Mouse (Mus musculus) midbrain, embryonic 14.5 days (tissue): ENCODE data around the gene Lefty2. TPM values are rescaled to one million over a fixed set of nuclear protein-coding genes. Genes with fewer than 3 reads are reported as not detected.
A peak's percentile ranks its signal among the peaks of the same experiment; 100 is the strongest.

Experiments used
- ATAC-seq: fragments of 200-750 bp; cut with Nextera tagmentation; 2 replicates; pipeline ENCODE4 v1.8.0; 2017; ENCODE audit warnings: moderate number of reproducible peaks, moderate library complexity; ENCODE audit not compliant: low FRiP score, low TSS enrichment
- DNase-seq: peaks from one replicate; pipeline ENCODE4 v3.0.0-alpha.2; 2015
- H3K27ac ChIP-seq: fragments of 300-500 bp; sonication (generic); replicated peaks from 2 replicates; pipeline ENCODE4 v1.5.1; 2014; ENCODE audit warnings: mild to moderate bottlenecking, low read depth, low read length, moderate library complexity
- H3K27me3 ChIP-seq: fragments of 300-500 bp; sonication (generic); 2 replicates; pipeline ENCODE4 v1.6.1; 2014; ENCODE audit warnings: low read length, control low read depth, mixed read lengths; ENCODE audit not compliant: control insufficient read depth, insufficient read depth
- H3K36me3 ChIP-seq: fragments of 300-500 bp; sonication (generic); 2 replicates; pipeline ENCODE4 v1.6.1; 2014; ENCODE audit warnings: low read length, control low read depth; ENCODE audit not compliant: control insufficient read depth, insufficient read depth
- H3K4me1 ChIP-seq: fragments of 300-500 bp; sonication (generic); 2 replicates; pipeline ENCODE4 v1.6.1; 2014; ENCODE audit warnings: mild to moderate bottlenecking, antibody characterized with exemption, low read length, control low read depth; ENCODE audit not compliant: control insufficient read depth, insufficient read depth
- H3K4me2 ChIP-seq: fragments of 300-500 bp; sonication (generic); 2 replicates; pipeline ENCODE4 v1.6.1; 2014; ENCODE audit warnings: mild to moderate bottlenecking, low read length, moderate library complexity
- H3K4me3 ChIP-seq: fragments of 300-500 bp; sonication (generic); replicated peaks from 2 replicates; pipeline ENCODE4 v1.5.1; 2014; ENCODE audit warnings: low read depth, low read length
- H3K9ac ChIP-seq: fragments of 300-500 bp; sonication (generic); replicated peaks from 2 replicates; pipeline ENCODE4 v1.6.1; 2014; ENCODE audit warnings: mild to moderate bottlenecking, low read length, moderate library complexity
- H3K9me3 ChIP-seq: fragments of 300-500 bp; sonication (generic); 2 replicates; pipeline ENCODE4 v1.6.1; 2016; ENCODE audit warnings: low read length, control low read depth, mixed read lengths; ENCODE audit not compliant: control insufficient read depth
- WGBS: fragments of 180-500 bp; shearing (Covaris S2); extraction: QIAGEN DNeasy Blood & Tissue Kit; methylation state at CpG from one replicate; pipeline ENCODE4 v1.1.7; 2014; 5-methylcytosine and 5-hydroxymethylcytosine counted together
- polyA plus RNA-seq: library from polyadenylated mRNA; unstranded; fragments of >200 nt; fragmentation: Nextera tagmentation; extraction: Ambion mirVana; gene quantifications from 2 replicates; pipeline ENCODE4 v1.2.1, GENCODE M21; 2014

Lefty2 gene
- polyA plus RNA-seq = 1.3 and 2.0 TPM in 2 replicates

GRCm38 (mm10) chr1:180892808-180893207 is at the start of gene Lefty2:
Lefty2 (plus strand) TSS chr1:180893108.
- Histone ChIP-seq H3K4me3 (no peak within 1 kb of the TSS), H3K27me3 (peaks cover 14% of the 10 kb centered on the region), H3K9ac (no peak within 1 kb of the TSS), H3K27ac (no peak within 1 kb of the TSS), H3K4me1 (peaks cover 12% of the 10 kb centered on the region; the same call in 1 of the 2 replicates), H3K4me2 (no peak within 1 kb of the TSS; the same call in 1 of the 2 replicates), H3K36me3 (no peaks in the 10 kb centered on the region), H3K9me3 (no peaks in the 10 kb centered on the region)
- ATAC-seq (no peak), DNase-seq (no peak)
- 63% methylated on average over 10 of the region's 10 CpGs for WGBS

- Histone ChIP-seq H3K4me1 (peaks cover 36% of the 10 kb centered on the region), H3K27ac (peak overlapping the region; percentile 99), H3K9me3 (no peaks in the 10 kb centered on the region), H3K4me3 (peak overlapping the region; percentile 28), H3K4me2 (peak overlapping the region; percentile 91), H3K27me3 (no peaks in the 10 kb centered on the region), H3K9ac (peak overlapping the region; percentile 59), H3K36me3 (no peaks in the 10 kb centered on the region)
- ATAC-seq = peak; percentile 39; the same call in 1 of the 2 replicates
- WGBS = 3% methylated on average over 9 of the region's 9 CpGs
- DNase-seq = peak; percentile 88
Measured at GRCm38 (mm10) chr1:180848114-180848510, 44.8 kb upstream of the Lefty2 start.

GRCm38 (mm10) chr1:180848511-180849241 is 44.2 kb upstream of the Lefty2 start:
- H3K9ac ChIP-seq = peak overlapping the region; percentile 59
- no peaks in the 10 kb centered on the region for H3K27me3 ChIP-seq
- DNase-seq (peak; percentile 76), ATAC-seq (peak; percentile 24; the same call in 1 of the 2 replicates)
- 6% methylated on average over 11 of the region's 11 CpGs for WGBS
- H3K4me2 ChIP-seq = peak overlapping the region; percentile 91
- no peaks in the 10 kb centered on the region for H3K9me3 ChIP-seq
- H3K4me3 ChIP-seq = peak overlapping the region; percentile 28
- H3K36me3 ChIP-seq = no peaks in the 10 kb centered on the region
- H3K27ac ChIP-seq = peak overlapping the region; percentile 99
- peaks cover 36% of the 10 kb centered on the region for H3K4me1 ChIP-seq

- no peaks in the 10 kb centered on the region for H3K27me3 ChIP-seq
- DNase-seq = peak; percentile 68
- H3K4me1 ChIP-seq = peaks cover 36% of the 10 kb centered on the region
- H3K9me3 ChIP-seq = no peaks in the 10 kb centered on the region
- 19% methylated on average over 11 of the region's 11 CpGs for WGBS
- H3K4me3 ChIP-seq = peak overlapping the region; percentile 78
- peak overlapping the region; percentile 99 for H3K27ac ChIP-seq
- H3K4me2 ChIP-seq = peak overlapping the region; percentile 91
- no peaks in the 10 kb centered on the region for H3K36me3 ChIP-seq
- ATAC-seq = no peak
- H3K9ac ChIP-seq = peak overlapping the region; percentile 79
Measured at GRCm38 (mm10) chr1:180849701-180850301, 43.1 kb upstream of the Lefty2 start.

GRCm38 (mm10) chr1:180850316-180851270 is 42.3 kb upstream of the Lefty2 start, which contains the start of gene Sde2:
Sde2 (plus strand) TSS chr1:180851127.
- Histone ChIP-seq H3K36me3 (peaks cover 2% of the 10 kb centered on the region; the same call in 1 of the 2 replicates), H3K27me3 (no peaks in the 10 kb centered on the region), H3K9me3 (no peaks in the 10 kb centered on the region), H3K4me3 (peak within 1 kb of the TSS; percentile 78), H3K27ac (peak within 1 kb of the TSS; percentile 99), H3K4me2 (peak within 1 kb of the TSS; percentile 91), H3K9ac (peak within 1 kb of the TSS; percentile 79), H3K4me1 (peaks cover 36% of the 10 kb centered on the region)
- WGBS = under 1% methylated on average over 76 of the region's 77 CpGs
- ATAC-seq = peak; percentile 97
- peak; percentile 100 for DNase-seq

- H3K4me2 ChIP-seq = no peak overlapping the region
- DNase-seq = no peak
- no peaks in the 10 kb centered on the region for H3K27me3 ChIP-seq
- no peak for ATAC-seq
- H3K36me3 ChIP-seq = peaks cover 72% of the 10 kb centered on the region
- no peak overlapping the region for H3K9ac ChIP-seq
- H3K4me1 ChIP-seq = no peaks in the 10 kb centered on the region
- H3K9me3 ChIP-seq = no peaks in the 10 kb centered on the region
- H3K27ac ChIP-seq = no peak overlapping the region
- no peak overlapping the region for H3K4me3 ChIP-seq
Measured at GRCm38 (mm10) chr1:180858763-180859162, 34.1 kb upstream of the Lefty2 start.

- H3K27ac ChIP-seq = no peak overlapping the region
- ATAC-seq = no peak
Measured at GRCm38 (mm10) chr1:180860030-180860429, 32.9 kb upstream of the Lefty2 start.

GRCm38 (mm10) chr1:180863606-180864005 is 29.3 kb upstream of the Lefty2 start:
- Histone ChIP-seq H3K4me2 (no peak overlapping the region), H3K36me3 (peaks cover 85% of the 10 kb centered on the region), H3K27ac (no peak overlapping the region), H3K9me3 (no peaks in the 10 kb centered on the region), H3K4me3 (no peak overlapping the region), H3K4me1 (no peaks in the 10 kb centered on the region), H3K27me3 (no peaks in the 10 kb centered on the region), H3K9ac (no peak overlapping the region)
- 27% methylated on average over 1 of the region's 1 CpGs for WGBS
- ATAC-seq (no peak), DNase-seq (peak; percentile 81)

More at GRCm38 (mm10) chr1:180860030-180860429, 32.9 kb upstream of the Lefty2 start:
- Histone ChIP-seq H3K4me2 (no peak overlapping the region), H3K36me3 (peaks cover 79% of the 10 kb centered on the region), H3K4me3 (no peak overlapping the region), H3K4me1 (no peaks in the 10 kb centered on the region), H3K9me3 (no peaks in the 10 kb centered on the region), H3K9ac (no peak overlapping the region), H3K27me3 (no peaks in the 10 kb centered on the region)
- no peak for DNase-seq
- 93% methylated on average over 6 of the region's 6 CpGs for WGBS
